Mouse (Mus musculus) small intestine, adult 2 months (tissue): ENCODE results near the gene Wrap53.

ENCODE experiments used
- CTCF ChIP-seq: fragments of 200-500 bp; IDR thresholded peaks from 2 replicates; pipeline ENCODE4 v1.5.1; 2012; ENCODE audit warnings: low read depth, mild to moderate bottlenecking, control low read depth, inconsistent platforms, low read length, moderate library complexity, mixed read lengths; ENCODE audit not compliant: insufficient replicate concordance, insufficient read length; ENCODE audit errors: extremely low read depth
- POLR2A ChIP-seq: fragments of 200-500 bp; IDR thresholded peaks from 2 replicates; pipeline ENCODE4 v1.6.1; 2012; ENCODE audit warnings: low read depth, mild to moderate bottlenecking, control low read depth, inconsistent platforms, low read length, moderate library complexity

DNA sequence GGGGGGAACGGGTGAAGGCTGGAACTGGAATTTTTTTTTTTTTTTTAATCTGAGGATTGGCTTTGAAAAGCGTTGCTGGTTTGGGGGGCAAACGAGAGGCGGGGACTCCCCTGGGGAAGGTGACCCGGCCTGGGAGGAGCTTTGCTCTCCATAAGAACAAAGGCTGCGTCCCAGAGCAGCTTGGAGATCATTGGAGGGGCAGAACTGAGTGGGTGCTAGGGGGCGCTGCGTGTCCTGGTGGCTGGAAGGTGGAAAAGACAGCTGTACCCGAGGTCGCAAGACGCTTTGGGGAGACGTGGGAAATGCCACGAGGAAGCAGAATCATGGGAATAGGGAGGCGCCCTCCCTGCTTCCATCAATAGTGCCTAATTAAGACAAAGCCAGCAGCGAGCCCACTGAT is 33.0 kb downstream of the Wrap53 start:
- peak; percentile 52; the same call in 1 of the 2 replicates for TF ChIP-seq CTCF
- TF ChIP-seq POLR2A: no peak
